Mouse (Mus musculus) lung, postnatal 0 days (tissue): Measurements from ENCODE around the gene Hebp2.

ENCODE experiments used
- CTCF ChIP-seq: IDR thresholded peaks from 2 replicates; pipeline ENCODE4 v1.5.1; 2016; ENCODE audit warnings: antibody characterized with exemption, mild to moderate bottlenecking
- EP300 ChIP-seq: IDR thresholded peaks from 2 replicates; pipeline ENCODE4 v1.6.1; 2016; ENCODE audit warnings: antibody characterized with exemption, mild to moderate bottlenecking, control low read depth

- TF ChIP-seq CTCF (no peak), EP300 (no peak)
These were observed 9.0 kb downstream of the Hebp2 start for GRCm38 (mm10) chr10:18536889-18537288.
